Mouse (Mus musculus): ENCODE results near the gene Cdc25a. TPM values are rescaled to one million over a fixed set of nuclear protein-coding genes. Genes with fewer than 3 reads are reported as not detected.

The Cdc25a gene
- total and polyA plus RNA-seq, 2 experiments from 2014 or later: 8.1 to 11.0 TPM

GRCm38 (mm10) chr9:109909926-109910325 lies 34.5 kb downstream of the Cdc25a start:
- no peak overlapping the region for H3K4me3 ChIP-seq (ENCODE audit: low read length)
- H3K36me3 ChIP-seq (ENCODE audit: insufficient read depth, low read length): no peaks in the 10 kb centered on the region
- DNase-seq (ENCODE audit: low spot score) (no peak), ATAC-seq (no peak)
- TF ChIP-seq CTCF (IDR thresholded peaks at IDR 0.05; ENCODE audit: low read depth): no peak
- H3K27ac ChIP-seq: no peak overlapping the region
- no peak overlapping the region for H3K4me2 ChIP-seq (ENCODE audit: low read depth, low read length)
- no peak overlapping the region for H3K9ac ChIP-seq (replicated peaks; ENCODE audit: low read length)
- H3K9me3 ChIP-seq (ENCODE audit: low read length): no peaks in the 10 kb centered on the region
- H3K27me3 ChIP-seq (ENCODE audit: insufficient read depth, low read length): no peaks in the 10 kb centered on the region
- no peaks in the 10 kb centered on the region for H3K4me1 ChIP-seq (ENCODE audit: insufficient read depth, low read length)
- 87% methylated on average over 4 of the region's 4 CpGs for WGBS

GRCm38 (mm10) chr9:109911779-109912178 lies 36.4 kb downstream of the Cdc25a start:
- Histone ChIP-seq H3K9ac (replicated peaks; ENCODE audit: low read length) (no peak overlapping the region), H3K4me3 (ENCODE audit: low read length) (no peak overlapping the region), H3K27me3 (ENCODE audit: insufficient read depth, low read length) (no peaks in the 10 kb centered on the region), H3K36me3 (ENCODE audit: insufficient read depth, low read length) (no peaks in the 10 kb centered on the region), H3K4me2 (ENCODE audit: low read depth, low read length) (no peak overlapping the region), H3K27ac (no peak overlapping the region), H3K9me3 (ENCODE audit: low read length) (no peaks in the 10 kb centered on the region), H3K4me1 (ENCODE audit: insufficient read depth, low read length) (no peaks in the 10 kb centered on the region)
- DNase-seq (ENCODE audit: low spot score) (no peak), ATAC-seq (no peak)
- WGBS: 75% methylated on average over 7 of the region's 7 CpGs
- no peak for TF ChIP-seq CTCF (IDR thresholded peaks at IDR 0.05; ENCODE audit: low read depth)

GRCm38 (mm10) chr9:109914269-109914926 lies 39.0 kb downstream of the Cdc25a start:
- Histone ChIP-seq H3K4me1 (ENCODE audit: insufficient read depth, low read length) (no peaks in the 10 kb centered on the region), H3K9me3 (ENCODE audit: low read length) (no peaks in the 10 kb centered on the region), H3K9ac (replicated peaks; ENCODE audit: low read length) (no peak overlapping the region), H3K27ac (no peak overlapping the region), H3K4me2 (ENCODE audit: low read depth, low read length) (no peak overlapping the region), H3K4me3 (ENCODE audit: low read length) (no peak overlapping the region), H3K36me3 (ENCODE audit: insufficient read depth, low read length) (no peaks in the 10 kb centered on the region), H3K27me3 (ENCODE audit: insufficient read depth, low read length) (no peaks in the 10 kb centered on the region)
- ATAC-seq: no peak
- WGBS: 59% methylated on average over 4 of the region's 4 CpGs
- TF ChIP-seq CTCF (IDR thresholded peaks at IDR 0.05; ENCODE audit: low read depth): no peak
- no peak for DNase-seq (ENCODE audit: low spot score)

- no peaks in the 10 kb centered on the region for H3K27me3 ChIP-seq (ENCODE audit: insufficient read depth, low read length)
- H3K9me3 ChIP-seq (ENCODE audit: low read length): no peaks in the 10 kb centered on the region
- no peak overlapping the region for H3K27ac ChIP-seq
- H3K9ac ChIP-seq (replicated peaks; ENCODE audit: low read length): no peak overlapping the region
- no peak overlapping the region for H3K4me3 ChIP-seq (ENCODE audit: low read length)
- 71% methylated on average over 2 of the region's 2 CpGs for WGBS
- H3K4me2 ChIP-seq (ENCODE audit: low read depth, low read length): no peak overlapping the region
- ATAC-seq (no peak), DNase-seq (ENCODE audit: low spot score) (no peak)
- H3K4me1 ChIP-seq (ENCODE audit: insufficient read depth, low read length): no peaks in the 10 kb centered on the region
- TF ChIP-seq CTCF (IDR thresholded peaks at IDR 0.05; ENCODE audit: low read depth): no peak
- no peaks in the 10 kb centered on the region for H3K36me3 ChIP-seq (ENCODE audit: insufficient read depth, low read length)
Measured at GRCm38 (mm10) chr9:109917931-109918330, 42.6 kb downstream of the Cdc25a start.

- H3K4me3 ChIP-seq (ENCODE audit: low read length): no peak overlapping the region
- no peaks in the 10 kb centered on the region for H3K36me3 ChIP-seq (ENCODE audit: insufficient read depth, low read length)
- H3K4me2 ChIP-seq (ENCODE audit: low read depth, low read length): no peak overlapping the region
- no peaks in the 10 kb centered on the region for H3K9me3 ChIP-seq (ENCODE audit: low read length)
- no peak overlapping the region for H3K9ac ChIP-seq (replicated peaks; ENCODE audit: low read length)
- no peak for TF ChIP-seq CTCF (IDR thresholded peaks at IDR 0.05; ENCODE audit: low read depth)
- no peaks in the 10 kb centered on the region for H3K27me3 ChIP-seq (ENCODE audit: insufficient read depth, low read length)
- DNase-seq (ENCODE audit: low spot score) (no peak), ATAC-seq (no peak)
- H3K27ac ChIP-seq: no peak overlapping the region
- H3K4me1 ChIP-seq (ENCODE audit: insufficient read depth, low read length): peaks cover 5% of the 10 kb centered on the region; the same call in 1 of the 2 replicates
- 99% methylated on average over 3 of the region's 3 CpGs for WGBS
Measured at GRCm38 (mm10) chr9:109929131-109929530, 53.8 kb downstream of the Cdc25a start.

GRCm38 (mm10) chr9:109930063-109930462 lies 54.7 kb downstream of the Cdc25a start:
- Histone ChIP-seq H3K4me1 (ENCODE audit: insufficient read depth, low read length) (peaks cover 5% of the 10 kb centered on the region; the same call in 1 of the 2 replicates), H3K4me2 (ENCODE audit: low read depth, low read length) (no peak overlapping the region), H3K9me3 (ENCODE audit: low read length) (no peaks in the 10 kb centered on the region), H3K4me3 (ENCODE audit: low read length) (no peak overlapping the region), H3K9ac (replicated peaks; ENCODE audit: low read length) (no peak overlapping the region), H3K36me3 (ENCODE audit: insufficient read depth, low read length) (no peaks in the 10 kb centered on the region), H3K27ac (no peak overlapping the region), H3K27me3 (ENCODE audit: insufficient read depth, low read length) (no peaks in the 10 kb centered on the region)
- no peak for TF ChIP-seq CTCF (IDR thresholded peaks at IDR 0.05; ENCODE audit: low read depth)
- 94% methylated on average over 5 of the region's 5 CpGs for WGBS
- ATAC-seq: no peak
- DNase-seq (ENCODE audit: low spot score): no peak

- no peak for TF ChIP-seq CTCF (IDR thresholded peaks at IDR 0.05; ENCODE audit: low read depth)
- no peak for DNase-seq (ENCODE audit: low spot score)
- no peak for ATAC-seq
- Histone ChIP-seq H3K9ac (replicated peaks; ENCODE audit: low read length) (peak overlapping the region; percentile 78; the same call in 1 of the 2 replicates), H3K4me2 (ENCODE audit: low read depth, low read length) (peak overlapping the region; percentile 34), H3K27ac (peak overlapping the region; percentile 92), H3K36me3 (ENCODE audit: insufficient read depth, low read length) (no peaks in the 10 kb centered on the region), H3K4me1 (ENCODE audit: insufficient read depth, low read length) (peaks cover 5% of the 10 kb centered on the region; the same call in 1 of the 2 replicates), H3K9me3 (ENCODE audit: low read length) (no peaks in the 10 kb centered on the region), H3K27me3 (ENCODE audit: insufficient read depth, low read length) (no peaks in the 10 kb centered on the region), H3K4me3 (ENCODE audit: low read length) (peak overlapping the region; percentile 78)
- 77% methylated on average over 6 of the region's 6 CpGs for WGBS
Measured at GRCm38 (mm10) chr9:109930752-109931151, 55.4 kb downstream of the Cdc25a start.
